Mouse (Mus musculus): ENCODE results near the gene Plek.

- TF ChIP-seq TAL1 (IDR thresholded peaks at IDR 0.05; ENCODE audit: low read length) (no peak), GATA1 (IDR thresholded peaks at IDR 0.05; ENCODE audit: low read length) (no peak)
Measured at GRCm38 (mm10) chr11:16999387-16999786, 52.8 kb downstream of the Plek start.
